Mouse (Mus musculus): ENCODE results near the gene Spaca4.

Gene Spaca4

GRCm38 (mm10) chr7:45699523-45700141, 26.0 kb downstream of the Spaca4 start, which contains the start of gene Car11:
Gene Car11 (plus strand): TSS chr7:45699843.
- DNase-seq (ENCODE audit: low read depth, low spot score), result no peak

DNA sequence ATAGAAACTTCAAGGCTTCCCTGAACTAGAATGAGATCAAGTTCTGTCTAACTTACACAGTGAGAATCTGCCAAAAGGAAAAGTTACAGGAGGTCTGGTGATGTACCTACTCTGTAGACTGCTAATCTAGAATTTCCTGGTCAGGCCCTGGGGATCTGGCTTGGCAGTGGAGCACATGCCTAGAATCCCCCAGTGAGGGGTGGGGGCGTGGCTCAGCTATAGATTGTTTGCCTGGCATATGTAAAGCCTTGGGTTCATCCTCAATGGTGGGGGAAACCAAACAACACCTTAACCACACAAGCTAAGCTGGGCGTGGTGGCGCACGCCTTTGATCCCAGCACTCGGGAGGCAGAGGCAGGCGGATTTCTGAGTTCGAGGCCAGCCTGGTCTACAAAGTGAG, 27.7 kb downstream of the Spaca4 start:
- DNase-seq (ENCODE audit: low read depth, low spot score), result no peak

GRCm38 (mm10) chr7:45695098-45695497, 30.5 kb downstream of the Spaca4 start:
- no peak for DNase-seq (ENCODE audit: low read depth, low spot score)

- DNase-seq (ENCODE audit: low read depth, low spot score), result no peak
Observed at GRCm38 (mm10) chr7:45693921-45694591, 31.6 kb downstream of the Spaca4 start, which contains the start of gene Sec1. Gene Sec1 (minus strand): TSS chr7:45694402.

GRCm38 (mm10) chr7:45692364-45692763, 33.2 kb downstream of the Spaca4 start:
- no peak for DNase-seq (ENCODE audit: low read depth, low spot score)

GRCm38 (mm10) chr7:45689800-45690199, 35.8 kb downstream of the Spaca4 start:
- no peak for DNase-seq (ENCODE audit: low read depth, low spot score)

GRCm38 (mm10) chr7:45689099-45689498, 36.5 kb downstream of the Spaca4 start:
- DNase-seq (ENCODE audit: low read depth, low spot score), result no peak

GRCm38 (mm10) chr7:45686841-45687240, 38.8 kb downstream of the Spaca4 start:
- DNase-seq (ENCODE audit: low read depth, low spot score), result no peak

DNA sequence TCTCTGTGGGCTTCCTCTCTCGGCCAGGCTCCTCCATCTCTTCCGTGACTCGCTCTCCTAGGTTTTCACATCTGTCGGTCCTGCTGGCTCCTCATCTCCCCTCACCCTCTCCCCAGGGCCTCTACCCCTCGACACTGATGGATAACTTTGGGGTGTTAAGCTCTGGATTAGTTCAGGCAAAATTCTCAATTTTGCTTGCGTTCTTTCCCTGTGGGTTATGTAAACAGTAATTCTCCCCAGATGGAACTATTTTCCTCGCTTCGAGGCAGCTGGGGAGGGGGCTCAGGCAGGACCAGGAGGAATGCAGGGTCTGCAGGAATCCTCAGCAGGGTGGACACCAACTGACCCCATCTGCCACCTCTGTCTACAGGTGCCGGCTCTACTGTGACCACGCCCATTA, 39.8 kb downstream of the Spaca4 start:
- no peak for DNase-seq (ENCODE audit: low read depth, low spot score)

- no peak for DNase-seq (ENCODE audit: low read depth, low spot score)
Observed at GRCm38 (mm10) chr7:45683396-45684050, 42.1 kb downstream of the Spaca4 start, which contains the start of gene Ntn5. Gene Ntn5 (plus strand): TSS chr7:45684022.

DNA sequence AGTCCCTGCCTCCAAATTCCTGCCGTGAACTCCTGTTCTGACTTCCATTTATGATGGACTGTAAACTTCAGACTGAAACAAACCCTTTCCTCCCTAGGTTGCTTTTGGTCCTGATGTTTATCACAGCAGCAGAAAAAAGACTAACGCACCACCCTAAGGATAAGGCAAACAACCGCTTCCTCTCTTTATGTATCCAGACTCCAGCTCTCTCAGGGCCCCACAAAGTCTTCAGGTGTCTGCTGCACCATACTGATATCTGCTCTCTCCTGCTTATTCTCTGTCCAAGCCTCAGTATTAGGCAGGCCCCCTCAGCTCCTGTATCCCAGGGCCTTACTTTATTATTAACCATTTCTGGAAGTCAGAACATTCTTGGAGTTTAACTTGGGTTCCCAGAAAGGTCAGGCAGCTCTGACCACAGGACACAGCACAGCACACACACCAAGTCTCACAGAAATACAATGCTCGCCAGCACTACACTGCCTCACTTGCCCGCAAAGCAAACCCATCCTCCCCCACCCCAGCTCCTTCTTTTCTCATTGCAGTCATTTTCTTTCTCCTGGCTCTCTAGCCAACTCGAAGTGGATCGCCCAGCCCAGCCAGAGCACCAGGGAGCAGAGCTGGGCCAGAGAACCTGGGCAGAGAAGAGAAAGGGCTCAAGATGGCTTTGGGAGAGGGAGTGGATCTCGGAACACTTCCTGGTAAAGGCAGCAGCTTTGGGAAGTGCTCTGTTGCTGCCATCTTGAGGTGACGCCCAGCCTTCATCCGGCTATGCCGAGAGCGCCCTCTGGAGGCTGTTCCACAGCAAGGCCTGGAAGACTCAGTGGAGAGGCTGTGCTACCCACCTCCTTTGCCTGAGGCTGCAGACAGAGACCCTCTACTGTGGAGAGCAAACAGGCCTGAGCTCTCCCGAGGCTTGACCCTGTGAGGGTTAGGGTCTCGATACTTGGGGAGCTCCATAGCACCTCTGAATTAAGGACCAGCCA, 43.2 kb downstream of the Spaca4 start:
- no peak for DNase-seq (ENCODE audit: low read depth, low spot score)

DNA sequence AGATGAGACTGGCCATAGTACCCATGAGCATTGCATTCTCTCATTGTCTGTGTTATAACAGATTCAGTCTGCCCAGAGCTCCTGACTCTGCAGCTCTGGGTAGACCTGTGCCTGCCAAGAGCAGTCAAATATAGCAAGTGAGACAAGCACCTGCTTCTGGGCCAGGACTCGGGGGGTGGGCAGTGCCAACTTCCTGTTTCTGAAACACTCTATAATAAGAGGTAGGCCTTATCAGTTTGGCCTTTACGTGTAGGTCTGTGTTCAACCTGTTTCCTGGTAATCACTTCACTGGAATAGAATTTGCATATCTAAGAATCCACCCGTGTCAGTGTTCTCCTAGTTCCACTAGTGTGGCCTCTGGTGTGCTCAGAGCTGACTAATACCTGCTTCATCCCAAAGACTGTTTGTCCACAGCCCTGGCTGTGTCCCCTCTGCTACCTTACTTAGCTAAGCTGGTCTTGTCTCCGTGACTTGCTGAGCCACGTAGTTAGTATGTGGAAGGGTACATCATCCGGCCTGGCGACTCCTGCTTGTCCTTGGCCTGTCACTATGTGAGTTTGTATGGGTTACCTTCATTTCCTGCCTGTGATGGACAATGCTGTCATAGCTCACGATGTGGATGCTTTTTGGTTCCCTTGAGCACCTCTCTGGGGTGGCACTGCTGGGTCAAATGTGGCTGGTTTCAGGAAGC, 44.4 kb downstream of the Spaca4 start:
- DNase-seq (ENCODE audit: low read depth, low spot score), result no peak

- no peak for DNase-seq (ENCODE audit: low read depth, low spot score)
Observed at GRCm38 (mm10) chr7:45679966-45680621, 45.5 kb downstream of the Spaca4 start.

DNA sequence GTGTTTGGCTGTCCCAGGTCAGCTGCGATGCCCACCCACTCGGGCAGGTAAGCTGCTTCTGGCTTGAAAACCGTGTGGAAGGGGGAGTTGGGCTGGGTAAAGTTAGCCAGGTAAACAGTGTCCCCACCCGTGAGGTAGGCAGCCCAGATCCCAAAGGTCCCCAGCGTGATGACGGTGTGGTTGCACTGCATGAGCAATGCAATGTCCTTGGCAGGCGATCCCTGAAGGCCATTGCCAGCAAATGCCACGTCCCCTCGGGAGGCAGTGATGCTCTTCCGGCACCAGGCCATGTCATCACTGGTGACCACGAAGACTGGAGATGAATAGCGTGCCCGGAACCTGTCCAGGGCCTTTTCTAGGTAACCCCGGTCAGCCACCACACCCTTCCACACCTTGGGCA, 47.1 kb downstream of the Spaca4 start:
- DNase-seq (ENCODE audit: low read depth, low spot score), result no peak

GRCm38 (mm10) chr7:45677627-45678295, 47.9 kb downstream of the Spaca4 start:
- DNase-seq (ENCODE audit: low read depth, low spot score), result no peak

Measured in brain, embryonic 18.5 days (tissue).